Mouse (Mus musculus): Measurements from ENCODE around the gene Cyb5r3.

The Cyb5r3 gene

GRCm38 (mm10) chr15:83168875-83169771 is 3.3 kb downstream of the Cyb5r3 start:
- no peak for DNase-seq

- no peak for DNase-seq
These were observed 4.1 kb downstream of the Cyb5r3 start for GRCm38 (mm10) chr15:83168311-83168710.

GRCm38 (mm10) chr15:83167550-83168065 is 4.8 kb downstream of the Cyb5r3 start:
- no peak for DNase-seq

- peak; percentile 54 for DNase-seq
These were observed 5.3 kb downstream of the Cyb5r3 start for GRCm38 (mm10) chr15:83167126-83167525.

- peak; percentile 44 for DNase-seq
These were observed 5.8 kb downstream of the Cyb5r3 start for GRCm38 (mm10) chr15:83166642-83167041.

GRCm38 (mm10) chr15:83165526-83166315 is 6.7 kb downstream of the Cyb5r3 start:
- DNase-seq = no peak

GRCm38 (mm10) chr15:83164971-83165471 is 7.4 kb downstream of the Cyb5r3 start:
- peak; percentile 73 for DNase-seq

- DNase-seq = no peak
These were observed 9.4 kb downstream of the Cyb5r3 start for GRCm38 (mm10) chr15:83162818-83163485.

- no peak for DNase-seq
These were observed 10.4 kb downstream of the Cyb5r3 start for GRCm38 (mm10) chr15:83162001-83162400.

GRCm38 (mm10) chr15:83161062-83161748 is 11.2 kb downstream of the Cyb5r3 start:
- no peak for DNase-seq

GRCm38 (mm10) chr15:83160561-83160960 is 11.8 kb downstream of the Cyb5r3 start:
- DNase-seq = no peak

- DNase-seq = no peak
These were observed 12.6 kb downstream of the Cyb5r3 start for GRCm38 (mm10) chr15:83159823-83160222.

GRCm38 (mm10) chr15:83158587-83159160 is 13.7 kb downstream of the Cyb5r3 start:
- DNase-seq = no peak

- DNase-seq = no peak
These were observed 14.7 kb downstream of the Cyb5r3 start for GRCm38 (mm10) chr15:83157667-83158064.

GRCm38 (mm10) chr15:83156929-83157666 is 15.3 kb downstream of the Cyb5r3 start:
- DNase-seq = peak; percentile 78

GRCm38 (mm10) chr15:83155672-83156419 is 16.5 kb downstream of the Cyb5r3 start:
- DNase-seq = no peak

- DNase-seq = no peak
These were observed 18.1 kb downstream of the Cyb5r3 start for GRCm38 (mm10) chr15:83154309-83154708.

GRCm38 (mm10) chr15:83150694-83151093 is 21.7 kb downstream of the Cyb5r3 start:
- DNase-seq = no peak

GRCm38 (mm10) chr15:83150073-83150442 is 22.3 kb downstream of the Cyb5r3 start:
- DNase-seq = no peak
